Mouse (Mus musculus) adrenal gland, postnatal 10 days (tissue): Measurements from ENCODE around the gene Slc2a8. TPM values are rescaled to one million over a fixed set of nuclear protein-coding genes. Genes with fewer than 3 reads are reported as not detected.
"Not testable (repeated sequence)": the region's sequence is repeated elsewhere in the genome, so short reads cannot be mapped to it uniquely, and the experiment has no call there.

Experiments used
- DNase-seq: peaks from one replicate; pipeline ENCODE4 v3.0.0; 2021; ENCODE audit warnings: mixed read lengths
- long read RNA-seq, 2 experiments: library from polyadenylated mRNA; stranded (forward); transcript quantifications; one replicate each; pipeline ENCODE4 v2.0.0; 2021
- total RNA-seq, 2 experiments: library from RNA; stranded (reverse); gene quantifications; 2 replicates each; pipeline ENCODE4 v1.2.3; 2021

Gene Slc2a8
- total RNA-seq, result 10 to 100 TPM; 20.1 to 23.0 TPM
- long read RNA-seq, experiment 1, transcript Slc2a8-201 (10 exons, 2,108 nt), result major isoform, 49 of 71 reads
- long read RNA-seq, experiment 1, partial matches to known transcripts, result 9 of 71 reads
- long read RNA-seq, experiment 1, other reads (novel, unspliced or antisense), result 13 of 71 reads
- long read RNA-seq, experiment 2, transcript Slc2a8-201 (10 exons, 2,108 nt), result major isoform, 29 of 41 reads
- long read RNA-seq, experiment 2, partial matches to known transcripts, result 5 of 41 reads
- long read RNA-seq, experiment 2, other reads (novel, unspliced or antisense), result 7 of 41 reads

DNA sequence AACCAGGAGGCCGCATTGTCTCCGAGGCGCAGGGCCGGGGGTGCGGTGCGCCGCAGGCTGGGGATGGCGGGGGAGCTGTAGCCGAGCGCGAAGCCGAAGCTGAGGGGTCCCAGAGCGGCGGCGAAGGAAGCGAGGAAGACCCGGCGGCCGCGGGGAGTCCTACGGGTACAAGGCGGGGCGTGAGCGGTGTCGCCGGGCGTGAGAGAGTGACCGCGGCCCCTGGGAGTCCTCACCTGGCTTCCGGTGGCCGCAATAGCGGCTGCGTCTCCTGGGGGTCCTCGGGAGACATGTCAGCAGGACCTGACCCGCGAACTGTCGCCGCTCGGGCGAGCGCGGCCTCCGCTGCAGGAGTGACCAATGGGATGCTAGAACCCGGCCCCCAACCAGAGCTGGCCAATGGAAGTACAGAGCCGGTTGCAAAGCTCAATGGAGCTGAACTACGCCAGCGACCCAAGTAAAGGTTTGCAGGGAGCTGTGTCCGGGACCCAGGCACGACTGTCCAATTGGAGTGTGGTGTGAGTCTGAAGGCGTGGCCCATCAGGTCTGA lies at the start of gene Slc2a8:
Gene Slc2a8, minus strand, starts transcription at position 359 of the 547 bp plus-strand sequence.
- DNase-seq, result peak; percentile 95

- DNase-seq, result no peak
Measured at GRCm38 (mm10) chr2:33025040-33025439, 43.2 kb upstream of the Slc2a8 start.

GRCm38 (mm10) chr2:33024564-33024963 lies 42.7 kb upstream of the Slc2a8 start:
- no peak for DNase-seq

DNA sequence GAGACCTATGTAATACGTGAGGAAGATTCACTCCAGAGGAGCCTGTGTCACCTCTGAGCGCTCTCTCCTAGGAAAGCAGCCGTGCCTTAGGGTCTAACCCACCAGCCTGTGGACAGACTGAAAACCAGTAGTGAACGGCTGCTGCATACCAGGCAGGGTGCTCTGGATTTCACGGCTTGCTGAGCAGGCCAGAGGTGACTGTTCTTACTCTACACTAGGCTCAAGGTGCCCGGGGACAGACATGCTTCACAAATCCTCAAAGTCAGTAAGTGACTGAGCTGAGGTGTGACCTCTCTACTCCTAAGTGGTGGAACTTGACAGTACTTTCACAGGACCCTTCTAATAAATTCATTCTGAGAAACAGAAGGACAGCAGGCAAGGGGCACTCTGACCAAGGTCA lies 41.0 kb upstream of the Slc2a8 start:
- no peak for DNase-seq

- peak; percentile 87 for DNase-seq
Measured at GRCm38 (mm10) chr2:33018026-33018425, 36.1 kb upstream of the Slc2a8 start.

DNA sequence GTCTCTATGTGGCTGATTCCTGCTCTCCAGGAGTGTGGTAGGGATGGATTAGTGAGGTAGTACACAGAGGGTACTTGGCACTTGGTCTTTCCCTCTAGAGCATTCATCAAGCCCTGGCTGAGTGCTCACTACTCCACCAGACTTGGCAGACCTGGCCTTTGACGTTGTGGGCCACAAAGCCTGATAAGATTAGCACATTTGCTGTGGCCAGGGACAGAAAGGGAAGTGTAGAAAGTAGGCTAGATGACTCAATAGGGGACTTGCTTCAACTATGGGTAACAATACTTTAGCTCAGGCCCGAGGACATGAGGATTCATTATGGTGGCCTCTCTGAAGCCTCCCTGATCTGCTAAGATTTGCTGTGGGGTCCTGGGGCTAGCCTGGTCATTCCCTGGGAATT lies 35.3 kb upstream of the Slc2a8 start:
- DNase-seq, result no peak

DNA sequence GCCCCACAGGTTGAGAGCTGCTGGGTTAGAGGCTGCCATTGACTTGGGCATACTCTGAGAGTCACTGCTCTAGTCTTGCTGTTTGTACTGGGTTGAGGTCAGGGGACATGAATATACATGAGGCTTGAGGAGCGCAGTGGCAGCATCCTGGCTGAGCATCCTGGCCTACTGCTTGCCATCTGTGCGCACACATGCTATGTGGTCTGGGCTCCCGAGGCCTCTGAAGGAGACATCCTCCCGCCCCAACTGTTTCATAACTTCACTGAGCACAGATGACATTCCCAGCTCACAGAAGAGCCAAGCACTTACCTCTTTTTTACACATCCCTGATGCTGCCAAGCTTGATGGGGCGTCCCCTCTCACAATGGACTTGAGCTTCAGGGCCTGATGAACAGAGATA lies 33.0 kb upstream of the Slc2a8 start:
- DNase-seq, result no peak

DNA sequence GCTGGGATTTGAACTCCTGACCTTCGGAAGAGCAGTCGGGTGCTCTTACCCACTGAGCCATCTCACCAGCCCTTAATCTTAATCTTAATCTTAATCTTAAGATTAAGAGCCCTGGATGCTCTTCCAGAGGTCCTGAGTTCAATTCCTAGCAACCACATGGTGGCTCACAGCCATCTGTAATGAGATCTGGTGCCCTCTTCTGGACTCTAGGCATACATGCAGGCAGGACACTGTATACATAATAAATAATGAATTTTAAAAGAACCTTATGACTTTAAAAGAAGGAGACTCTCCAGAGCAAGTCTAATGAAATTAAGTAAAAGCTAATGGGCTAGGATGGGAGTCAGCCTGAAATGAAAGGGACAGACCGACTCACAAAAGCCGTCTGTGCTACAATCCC lies 27.2 kb upstream of the Slc2a8 start:
- not testable (repeated sequence) for DNase-seq

DNA sequence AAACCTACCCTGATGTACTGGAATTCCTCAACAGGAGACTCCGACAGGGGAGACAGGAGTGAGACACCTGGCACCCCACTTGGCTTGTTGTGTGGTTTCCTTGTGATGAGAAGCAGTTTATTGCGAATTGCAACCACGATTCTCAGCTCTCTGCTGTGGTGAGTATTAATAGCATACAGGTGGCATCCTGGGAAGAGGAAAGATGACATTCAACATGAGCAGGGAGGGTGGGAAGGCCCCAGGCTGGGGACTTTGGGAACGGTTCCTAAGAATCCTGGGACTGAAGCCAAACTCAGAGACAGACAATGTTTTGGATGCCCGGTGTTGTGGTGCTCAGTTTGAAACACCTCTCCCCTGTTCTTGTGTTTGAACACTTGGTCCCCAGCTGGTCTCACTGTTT lies 23.2 kb upstream of the Slc2a8 start:
- DNase-seq, result no peak

- DNase-seq, result no peak
Measured at GRCm38 (mm10) chr2:33002144-33002543, 20.3 kb upstream of the Slc2a8 start.

GRCm38 (mm10) chr2:32999752-33000151 lies 17.9 kb upstream of the Slc2a8 start:
- DNase-seq, result no peak

DNA sequence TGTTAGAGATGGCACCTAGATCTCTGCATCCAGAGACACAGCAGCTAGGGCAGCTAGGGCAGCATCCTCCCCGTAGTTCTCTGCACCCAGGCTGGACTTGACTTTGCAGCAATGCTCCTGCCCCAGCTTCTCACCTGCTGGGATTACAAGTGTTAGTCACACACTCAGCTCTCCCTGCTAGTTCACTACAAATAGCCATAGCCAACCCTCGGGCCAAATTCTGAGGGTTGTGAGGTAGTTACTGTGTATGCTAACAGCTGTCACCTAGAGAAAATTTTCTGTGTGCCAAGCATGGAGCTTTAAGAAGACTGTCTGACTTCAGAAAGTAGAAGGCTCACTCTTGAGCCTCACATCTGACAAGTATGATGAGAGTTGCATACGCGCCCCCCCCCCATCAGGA lies 15.9 kb upstream of the Slc2a8 start:
- no peak for DNase-seq

DNA sequence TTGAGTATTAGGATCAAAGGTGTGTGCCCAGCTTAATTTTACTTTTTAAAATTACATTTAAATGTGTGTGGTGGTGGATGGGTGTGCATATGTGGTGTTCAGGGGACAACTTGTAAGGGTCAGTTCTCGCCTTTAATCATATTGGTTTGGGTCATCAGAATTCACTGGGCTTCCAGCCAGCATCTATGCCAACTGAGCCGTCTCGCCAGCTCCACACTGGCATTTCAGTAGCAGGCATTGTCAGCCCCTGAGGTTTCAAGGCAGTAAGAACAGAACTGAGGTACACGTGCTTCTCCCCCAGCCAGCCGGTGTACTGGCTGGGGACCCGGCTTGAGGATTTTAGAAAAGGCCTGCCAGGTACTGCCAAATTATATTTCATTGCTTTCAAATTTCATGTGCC lies 15.2 kb upstream of the Slc2a8 start:
- no peak for DNase-seq

DNA sequence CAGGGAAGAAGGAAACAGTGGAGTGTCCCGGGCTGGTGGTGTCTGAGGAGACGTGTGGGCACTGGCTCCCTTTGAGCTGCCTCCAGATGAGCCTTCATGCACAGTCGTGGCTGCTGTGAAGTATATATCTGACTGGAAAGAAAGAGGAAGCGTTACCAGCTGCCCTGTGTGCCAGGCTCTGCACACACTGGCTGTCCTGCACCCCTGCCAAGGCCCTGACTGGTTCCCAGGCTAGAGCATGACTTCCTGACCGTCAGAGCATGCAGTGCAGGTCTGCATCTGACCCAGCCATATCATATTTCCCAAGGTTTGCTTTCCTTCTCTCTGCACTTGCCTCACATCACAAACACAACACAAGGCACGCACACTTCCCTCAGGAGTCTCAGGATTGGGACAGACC lies 10.2 kb upstream of the Slc2a8 start:
- DNase-seq, result no peak

DNA sequence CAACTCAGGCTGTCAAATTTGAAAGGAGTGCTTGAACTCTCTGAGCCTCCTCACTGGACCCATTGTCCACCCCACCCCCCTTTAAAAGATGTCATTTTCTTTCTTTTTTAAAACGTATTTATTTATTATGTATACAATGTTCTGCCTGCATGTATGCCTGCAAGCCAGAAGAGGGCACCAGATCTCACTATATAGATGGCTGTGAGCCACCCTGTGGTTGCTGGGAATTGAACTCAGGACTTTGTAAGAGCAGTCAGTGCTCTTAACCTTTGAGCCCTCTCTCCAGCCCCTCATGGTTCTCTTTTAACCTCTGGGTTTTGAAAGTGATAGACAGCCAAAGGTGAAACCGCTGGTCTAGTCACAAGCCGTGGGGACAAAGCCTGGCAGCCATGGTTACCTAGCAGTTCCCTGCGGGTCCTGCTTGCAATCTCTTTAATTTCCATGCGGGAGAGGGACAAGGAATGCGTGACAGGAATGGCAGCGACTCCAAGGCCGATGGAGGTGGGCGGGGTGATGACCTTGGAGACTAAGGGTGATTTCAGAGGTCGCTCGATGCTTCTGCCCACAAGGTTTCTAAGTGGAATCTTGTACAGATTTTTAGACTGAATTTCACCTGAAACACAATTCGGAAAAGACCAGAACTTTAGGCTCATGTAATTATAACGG lies 8.4 kb upstream of the Slc2a8 start:
- DNase-seq, result no peak

GRCm38 (mm10) chr2:32989376-32989775 lies 7.5 kb upstream of the Slc2a8 start:
- DNase-seq, result no peak

DNA sequence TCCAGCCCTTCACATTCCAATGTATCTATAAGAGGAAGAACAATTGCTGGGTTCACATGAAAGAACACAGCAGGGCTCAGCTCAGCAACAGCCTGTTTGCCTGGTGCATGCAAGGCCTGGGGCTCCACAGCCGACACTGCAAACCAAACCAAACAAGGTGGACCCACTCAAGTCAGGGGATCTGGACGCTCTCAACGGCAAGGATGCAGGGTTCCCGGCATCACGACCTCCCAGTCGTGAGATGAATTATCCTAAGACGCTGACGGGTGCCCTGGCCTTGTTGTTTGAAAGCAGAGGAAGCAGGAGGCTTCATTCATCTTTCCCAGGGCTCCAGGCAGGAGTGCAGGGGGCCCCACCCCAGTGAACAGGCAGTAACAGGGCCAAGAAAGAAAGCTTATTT lies 4.0 kb upstream of the Slc2a8 start:
- no peak for DNase-seq

GRCm38 (mm10) chr2:32983617-32984016 lies 1.7 kb upstream of the Slc2a8 start:
- DNase-seq, result no peak

DNA sequence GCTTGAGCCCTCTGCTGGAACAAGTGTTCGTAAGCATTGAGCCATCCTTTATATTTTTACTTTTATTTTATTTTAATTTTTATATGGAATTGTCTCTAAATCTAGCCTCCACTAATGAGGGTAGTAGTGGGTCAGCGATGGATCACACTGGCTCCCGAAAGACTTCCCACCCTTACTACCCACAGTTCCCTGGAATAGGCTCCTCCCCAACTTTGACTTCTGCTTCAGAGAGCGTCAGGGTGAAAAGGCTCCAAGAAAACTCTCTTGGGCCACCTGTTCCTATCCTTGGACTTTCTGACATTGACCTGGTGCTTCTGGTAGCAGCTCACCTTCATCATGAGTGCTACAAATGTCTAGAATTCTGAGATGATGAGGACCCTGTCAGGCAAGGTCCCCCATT lies 817 bp upstream of the Slc2a8 start:
- DNase-seq, result peak; percentile 31

- DNase-seq, result peak; percentile 59
Measured at GRCm38 (mm10) chr2:32981281-32981680, 602 bp downstream of the Slc2a8 start.

GRCm38 (mm10) chr2:32979675-32980074 lies 2.2 kb downstream of the Slc2a8 start:
- DNase-seq, result no peak

DNA sequence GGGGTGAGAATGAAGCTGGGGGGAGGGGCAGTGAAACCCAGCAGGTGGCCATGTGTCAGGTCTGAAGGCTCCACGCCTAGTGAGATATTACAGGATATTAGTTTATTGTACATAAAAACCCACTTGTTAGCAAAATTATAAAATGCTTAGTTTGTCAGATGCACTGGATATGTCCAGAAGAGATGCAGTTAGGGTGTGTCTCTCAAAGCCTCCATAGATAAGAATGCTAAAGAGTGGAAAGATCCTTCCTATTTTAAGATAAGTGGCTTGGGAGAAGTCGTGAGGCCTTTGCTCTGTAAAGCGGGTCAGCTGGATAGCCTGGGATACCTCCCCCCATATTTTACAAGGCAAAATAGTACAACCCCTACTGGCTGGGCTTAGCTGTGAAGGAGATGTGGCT lies 3.2 kb downstream of the Slc2a8 start:
- DNase-seq, result no peak

GRCm38 (mm10) chr2:32977114-32977513 lies 4.8 kb downstream of the Slc2a8 start:
- no peak for DNase-seq

GRCm38 (mm10) chr2:32974216-32974615 lies 7.7 kb downstream of the Slc2a8 start:
- no peak for DNase-seq
